Mouse (Mus musculus) lung, postnatal 0 days (tissue): ENCODE measurements around the gene Med27. TPM values are rescaled to one million over a fixed set of nuclear protein-coding genes. Genes with fewer than 3 reads are reported as not detected.

Source experiments
- ATAC-seq: fragments of 200-750 bp; cut with Nextera tagmentation; 2 replicates; pipeline ENCODE4 v1.8.0; 2017; ENCODE audit warnings: moderate library complexity
- DNase-seq: peaks from one replicate; pipeline ENCODE4 v3.0.0-alpha.2; 2016; ENCODE audit warnings: low spot score
- H3K27ac ChIP-seq: fragments of 300-500 bp; sonication (generic); 2 replicates; pipeline ENCODE4 v1.5.1; 2014; ENCODE audit warnings: antibody characterized with exemption, mild to moderate bottlenecking, low read length, mixed read lengths
- H3K27me3 ChIP-seq: fragments of 300-500 bp; sonication (generic); replicated peaks from 2 replicates; pipeline ENCODE4 v1.6.1; 2014; ENCODE audit warnings: low read length, mixed read lengths; ENCODE audit not compliant: insufficient read depth
- H3K36me3 ChIP-seq: fragments of 300-500 bp; sonication (generic); 2 replicates; pipeline ENCODE4 v1.6.1; 2014; ENCODE audit warnings: low read length, mixed read lengths; ENCODE audit not compliant: insufficient read depth
- H3K4me1 ChIP-seq: fragments of 300-500 bp; sonication (generic); 2 replicates; pipeline ENCODE4 v1.6.1; 2014; ENCODE audit warnings: antibody characterized with exemption, low read depth, low read length, mixed read lengths; ENCODE audit not compliant: insufficient read depth
- H3K4me2 ChIP-seq: fragments of 300-500 bp; sonication (generic); replicated peaks from 2 replicates; pipeline ENCODE4 v1.6.1; 2014; ENCODE audit warnings: low read depth, mild to moderate bottlenecking, low read length, moderate library complexity, mixed read lengths
- H3K4me3 ChIP-seq: fragments of 300-500 bp; sonication (generic); 2 replicates; pipeline ENCODE4 v1.5.1; 2014; ENCODE audit warnings: low read depth, low read length
- H3K9ac ChIP-seq: fragments of 300-500 bp; sonication (generic); replicated peaks from 2 replicates; pipeline ENCODE4 v1.6.1; 2014; ENCODE audit warnings: low read depth, mild to moderate bottlenecking
- H3K9me3 ChIP-seq: fragments of 300-500 bp; sonication (generic); 2 replicates; pipeline ENCODE4 v1.6.1; 2016; ENCODE audit warnings: low read length, mixed read lengths
- CTCF ChIP-seq: IDR thresholded peaks from 2 replicates; pipeline ENCODE4 v1.5.1; 2016; ENCODE audit warnings: antibody characterized with exemption, mild to moderate bottlenecking
- EP300 ChIP-seq: IDR thresholded peaks from 2 replicates; pipeline ENCODE4 v1.6.1; 2016; ENCODE audit warnings: antibody characterized with exemption, mild to moderate bottlenecking, control low read depth
- WGBS: fragments of 180-500 bp; shearing (Covaris S2); extraction: QIAGEN DNeasy Blood & Tissue Kit; methylation state at CpG from one replicate; pipeline ENCODE4 v1.1.7; 2014; 5-methylcytosine and 5-hydroxymethylcytosine counted together
- polyA plus RNA-seq: library from polyadenylated mRNA; unstranded; fragments of >200 nt; fragmentation: Nextera tagmentation; extraction: Ambion mirVana; gene quantifications from 2 replicates; pipeline ENCODE4 v1.2.1, GENCODE M21; 2015

The Med27 gene
- polyA plus RNA-seq, 1 experiment from 2014 or later, result 37.1 TPM

DNA sequence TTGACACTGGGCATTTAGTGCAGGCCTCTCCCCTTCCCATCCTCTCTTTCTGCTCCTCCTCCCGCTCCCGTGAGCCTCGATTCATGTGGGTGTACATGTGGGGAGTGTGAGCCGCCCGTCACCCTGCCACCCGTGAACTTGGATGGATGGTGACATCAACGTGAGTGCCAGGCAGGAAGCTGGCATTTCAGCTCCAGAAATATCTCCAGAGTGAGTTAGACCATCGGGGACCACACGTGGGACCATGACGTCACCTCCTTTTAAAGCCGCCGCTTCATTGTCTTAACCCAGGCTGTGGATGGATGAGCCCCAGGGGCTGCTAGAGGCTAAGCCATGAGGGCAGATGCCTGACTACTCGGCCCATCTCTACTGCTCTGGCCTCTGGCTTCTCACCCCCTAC, 195.4 kb downstream of the Med27 start:
- Histone ChIP-seq H3K4me1 (no peaks in the 10 kb centered on the region), H3K27ac (no peak overlapping the region), H3K4me3 (no peak overlapping the region), H3K4me2 (no peak overlapping the region), H3K36me3 (no peaks in the 10 kb centered on the region), H3K9me3 (no peaks in the 10 kb centered on the region), H3K9ac (no peak overlapping the region), H3K27me3 (no peaks in the 10 kb centered on the region)
- no peak for TF ChIP-seq CTCF
- no peak for TF ChIP-seq EP300
- ATAC-seq (peak; percentile 32; the same call in 1 of the 2 replicates), DNase-seq (no peak)
- 61% methylated on average over 13 of the region's 13 CpGs for whole genome bisulfite sequencing

DNA sequence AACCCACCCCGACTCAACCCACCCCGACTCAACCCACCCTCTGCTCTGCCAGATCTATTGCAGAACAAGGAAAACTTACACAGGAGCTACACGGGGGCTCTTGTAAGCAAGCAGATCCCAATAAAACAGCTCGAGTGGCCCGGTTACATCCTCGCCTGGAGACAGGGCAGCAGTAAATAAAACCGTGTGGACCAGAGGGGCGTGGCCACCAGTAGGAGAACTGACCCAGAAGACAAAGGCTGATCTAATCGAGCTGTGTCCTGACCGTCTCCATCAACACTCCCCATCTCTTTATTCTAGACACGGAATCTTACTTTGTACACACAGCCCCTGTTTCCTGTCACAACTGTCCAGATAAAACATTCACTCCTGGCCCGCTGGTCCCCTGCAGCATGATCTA, 200.0 kb downstream of the Med27 start:
- Histone ChIP-seq H3K27ac (no peak overlapping the region), H3K27me3 (no peaks in the 10 kb centered on the region), H3K9me3 (no peaks in the 10 kb centered on the region), H3K36me3 (no peaks in the 10 kb centered on the region), H3K9ac (no peak overlapping the region), H3K4me2 (no peak overlapping the region), H3K4me3 (no peak overlapping the region), H3K4me1 (no peaks in the 10 kb centered on the region)
- WGBS, result 13% methylated on average over 12 of the region's 12 CpGs
- no peak for TF ChIP-seq CTCF
- no peak for TF ChIP-seq EP300
- DNase-seq (no peak), ATAC-seq (no peak)

DNA sequence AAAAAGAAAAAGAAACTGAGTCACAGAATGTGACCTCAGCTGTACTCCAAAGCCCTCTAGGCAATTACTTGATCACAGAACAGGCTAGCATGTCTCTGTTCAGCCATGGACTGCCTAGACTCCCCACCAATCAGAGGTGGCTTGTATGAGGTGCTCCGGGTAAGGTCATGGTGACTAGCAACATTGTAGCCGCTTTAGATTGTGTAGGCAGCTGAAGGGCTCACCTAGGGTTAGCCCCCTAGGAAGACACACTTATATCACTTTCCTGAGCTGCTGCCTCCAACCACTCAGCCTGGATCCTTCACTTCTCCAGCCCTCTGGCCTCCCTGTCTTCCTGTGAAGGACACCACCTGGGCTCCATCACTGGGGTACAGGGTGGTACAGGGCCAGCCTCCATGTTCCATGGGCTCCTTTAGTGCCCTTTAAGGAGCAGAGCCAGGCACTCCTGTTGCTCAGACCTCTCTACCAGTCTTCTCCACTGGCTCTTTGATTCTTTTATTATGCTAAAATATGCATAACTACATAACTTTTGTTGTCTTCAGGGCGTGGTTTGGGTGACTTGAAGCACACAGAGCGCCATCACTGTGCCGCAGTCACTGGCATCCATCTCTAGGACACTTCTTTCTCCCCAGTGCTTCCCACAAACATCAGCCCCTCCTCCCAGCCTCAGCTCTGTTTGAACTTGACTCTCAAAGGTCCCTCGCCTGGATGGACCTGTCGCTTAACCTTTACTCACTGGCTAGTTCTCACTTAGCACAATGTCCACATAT, 205.4 kb downstream of the Med27 start:
- no peak for TF ChIP-seq EP300
- no peak for TF ChIP-seq CTCF
- 69% methylated on average over 7 of the region's 7 CpGs for WGBS

DNA sequence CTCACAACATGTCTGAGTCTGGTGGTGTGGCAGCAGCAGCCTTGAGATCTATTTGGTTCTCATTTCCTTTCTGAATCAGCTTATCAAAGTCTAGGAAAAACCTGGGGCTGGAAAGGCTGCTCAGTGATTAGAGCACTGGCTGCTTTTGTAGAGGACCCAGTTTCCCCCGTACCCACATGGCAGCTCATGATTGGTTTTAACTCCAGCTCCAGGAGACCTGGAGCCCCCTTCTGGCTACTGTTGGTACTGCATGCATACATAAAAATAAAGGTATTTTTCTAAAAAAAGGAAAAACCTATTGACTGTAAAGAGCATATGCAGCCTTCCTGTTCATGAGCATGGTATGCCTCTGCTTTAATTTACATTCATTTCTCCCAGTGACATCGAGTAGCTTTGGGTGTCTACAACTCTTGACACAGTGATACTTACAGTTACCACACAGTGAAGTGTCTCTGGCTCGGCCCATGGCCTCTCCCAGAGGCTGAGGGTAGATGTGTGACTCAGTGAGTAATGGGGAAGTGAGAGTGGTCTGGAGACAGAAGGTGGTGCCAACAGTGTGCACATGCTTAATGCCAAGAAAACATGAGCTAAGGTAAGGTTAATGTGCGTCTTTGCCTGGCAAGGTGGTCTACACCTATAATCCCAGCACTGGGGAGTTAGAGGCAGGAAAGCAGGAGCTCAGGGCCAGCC, 207.5 kb downstream of the Med27 start:
- Histone ChIP-seq H3K27ac (no peak overlapping the region), H3K4me1 (no peaks in the 10 kb centered on the region), H3K9me3 (no peaks in the 10 kb centered on the region), H3K36me3 (no peaks in the 10 kb centered on the region), H3K27me3 (no peaks in the 10 kb centered on the region), H3K4me2 (no peak overlapping the region), H3K9ac (no peak overlapping the region), H3K4me3 (no peak overlapping the region)
- no peak for ATAC-seq
- WGBS, result 63% methylated on average over 4 of the region's 4 CpGs
- DNase-seq, result peak; percentile 28
- TF ChIP-seq EP300, result no peak
- TF ChIP-seq CTCF, result peak; percentile 79

More for the DNA sequence above, 205.4 kb downstream of the Med27 start:
- Histone ChIP-seq H3K9ac (no peak overlapping the region), H3K4me1 (no peaks in the 10 kb centered on the region), H3K9me3 (no peaks in the 10 kb centered on the region), H3K27ac (no peak overlapping the region), H3K27me3 (no peaks in the 10 kb centered on the region), H3K4me2 (no peak overlapping the region), H3K36me3 (no peaks in the 10 kb centered on the region), H3K4me3 (no peak overlapping the region)
- no peak for ATAC-seq
- no peak for DNase-seq

DNA sequence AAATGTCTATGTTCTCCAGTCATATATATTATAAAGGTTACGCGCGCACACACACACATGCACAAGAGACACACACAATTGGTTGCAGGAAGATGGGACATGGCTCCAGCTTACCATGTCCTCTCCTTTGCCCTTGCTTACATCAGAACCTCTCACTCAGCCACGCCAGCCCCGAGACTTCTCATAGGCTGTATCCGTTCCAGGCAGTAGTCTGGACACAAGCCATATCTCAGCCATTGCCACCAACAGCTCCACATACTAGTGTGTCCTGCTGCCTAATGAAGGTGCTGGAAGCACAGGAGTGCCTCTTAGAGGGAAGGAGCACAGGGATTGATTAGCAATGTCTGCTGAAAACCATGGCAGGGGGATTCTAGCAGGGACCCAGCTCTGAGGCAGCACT, 211.9 kb downstream of the Med27 start:
- no peak overlapping the region for H3K9ac ChIP-seq
- H3K27me3 ChIP-seq, result no peaks in the 10 kb centered on the region
- no peak overlapping the region for H3K27ac ChIP-seq
- no peak overlapping the region for H3K4me2 ChIP-seq
- no peak for DNase-seq
- WGBS, result 70% methylated on average over 6 of the region's 6 CpGs
- ATAC-seq, result no peak
- H3K4me1 ChIP-seq, result no peaks in the 10 kb centered on the region
- H3K4me3 ChIP-seq, result no peak overlapping the region
- H3K36me3 ChIP-seq, result no peaks in the 10 kb centered on the region
- TF ChIP-seq CTCF, result no peak
- TF ChIP-seq EP300, result no peak
- H3K9me3 ChIP-seq, result no peaks in the 10 kb centered on the region

DNA sequence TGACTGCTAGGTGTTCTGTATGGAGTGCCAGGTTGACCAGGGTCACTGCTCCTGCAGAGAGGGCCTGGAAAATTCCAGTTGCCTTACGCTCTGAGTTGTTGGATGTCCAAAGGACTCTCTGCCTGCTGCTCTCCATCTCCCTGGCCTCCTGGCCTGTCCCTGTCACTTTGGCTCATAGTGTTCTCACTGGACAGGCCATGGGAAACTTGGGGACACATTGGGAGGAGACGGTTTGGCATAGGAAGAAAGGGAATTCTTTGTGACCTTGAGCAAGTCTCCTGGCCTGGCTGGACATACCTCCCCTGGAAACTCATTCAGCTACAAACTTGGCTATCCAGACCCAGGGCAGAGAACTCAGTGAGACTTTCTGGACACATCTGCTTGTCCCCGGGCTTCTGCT, 213.3 kb downstream of the Med27 start:
- Histone ChIP-seq H3K27ac (no peak overlapping the region), H3K27me3 (no peaks in the 10 kb centered on the region), H3K4me2 (no peak overlapping the region), H3K9ac (no peak overlapping the region), H3K36me3 (no peaks in the 10 kb centered on the region), H3K9me3 (no peaks in the 10 kb centered on the region), H3K4me3 (no peak overlapping the region), H3K4me1 (no peaks in the 10 kb centered on the region)
- 89% methylated on average over 3 of the region's 3 CpGs for WGBS
- ATAC-seq (no peak), DNase-seq (no peak)
- no peak for TF ChIP-seq EP300
- TF ChIP-seq CTCF, result no peak
